ENCODE assay signal across 9 mouse cellular contexts in genomic region chr16:21235135-21235534, GRCm38 (mm10). TPM values are rescaled to one million over a fixed set of nuclear protein-coding genes. Genes with fewer than 3 reads are reported as not detected.
DNase-seq lines count a peak whose midpoint lies in the region; ATAC-seq lines count a peak whose summit lies in the region.
"Had no signal": no experiment of that assay in that cellular context is flagged by ENCODE, and none has a peak within 500 bp of the region (broad histone marks: within the 10 kb centered on the region; RNA-seq: fewer than 3 reads in every experiment).

No protein-coding gene starts in this region.

- DNase-seq in ovary, postnatal 36 days (ENCODE audit: low spot score): peak; percentile 44
- no peak for DNase-seq in ovary, postnatal 14 days (ENCODE audit: low spot score)
- DNase-seq in kidney, postnatal 14 days: peak; percentile 82
- DNase-seq in lung, postnatal 14 days: peak; percentile 65
- DNase-seq in thymus, postnatal 4 days: no peak
- DNase-seq in cerebellum, adult 9-11 months: no peak
- DNase-seq: liver, postnatal 0 days had no signal

- ATAC-seq in activated CD4-positive, CD25-positive, alpha-beta regulatory T cell, adult 4 months: no peak
- ATAC-seq: liver, postnatal 0 days had no signal

RNA-seq across cellular contexts. Expression of gene Ephb3, which starts 30.6 kb away (rescaled TPM):
- not detected for polyA plus RNA-seq in activated CD4-positive, CD25-positive, alpha-beta regulatory T cell, adult 4 months (2017; shearing (Covaris generic))
- polyA plus RNA-seq: G1E had no signal

Comparison
In these comparisons a context has a peak if more than half of its experiments do, and no peak if none do; other contexts are left out.
1. DNase-seq: peak in ovary, postnatal 36 days (single experiment), kidney, postnatal 14 days (single experiment) and lung, postnatal 14 days (single experiment); none in ovary, postnatal 14 days (single experiment), thymus, postnatal 4 days (single experiment) and cerebellum, adult 9-11 months (single experiment).